Mouse (Mus musculus) embryonic facial prominence, embryonic 11.5 days (tissue): ENCODE results near the gene Fam189a1. TPM values are rescaled to one million over a fixed set of nuclear protein-coding genes. Genes with fewer than 3 reads are reported as not detected.

ENCODE experiments used
- ATAC-seq: fragments of 200-750 bp; cut with Nextera tagmentation; replicated peaks from 2 replicates; pipeline ENCODE4 v1.8.0; 2017; ENCODE audit warnings: low read depth; ENCODE audit not compliant: insufficient number of reproducible peaks, low FRiP score, low TSS enrichment
- DNase-seq: peaks from one replicate; pipeline ENCODE4 v3.0.0-alpha.2; 2015; ENCODE audit warnings: low spot score
- H3K27ac ChIP-seq: fragments of 300-500 bp; sonication (generic); replicated peaks from 2 replicates; pipeline ENCODE4 v1.5.1; 2014; ENCODE audit warnings: mild to moderate bottlenecking, low read depth, low read length, control low read depth
- H3K27me3 ChIP-seq: fragments of 300-500 bp; sonication (generic); 2 replicates; pipeline ENCODE4 v1.6.1; 2014; ENCODE audit warnings: mild to moderate bottlenecking, low read length, moderate library complexity, mixed read lengths; ENCODE audit not compliant: control insufficient read depth, insufficient read depth
- H3K36me3 ChIP-seq: fragments of 300-500 bp; sonication (generic); replicated peaks from 2 replicates; pipeline ENCODE4 v1.6.1; 2014; ENCODE audit warnings: low read depth, mild to moderate bottlenecking, low read length, moderate library complexity, mixed read lengths; ENCODE audit not compliant: control insufficient read depth, insufficient read depth
- H3K4me1 ChIP-seq: fragments of 300-500 bp; sonication (generic); 2 replicates; pipeline ENCODE4 v1.6.1; 2014; ENCODE audit warnings: low read length, mixed read lengths; ENCODE audit not compliant: control insufficient read depth, insufficient read depth
- H3K4me2 ChIP-seq: fragments of 300-500 bp; sonication (generic); 2 replicates; pipeline ENCODE4 v1.6.1; 2014; ENCODE audit warnings: low read depth, mild to moderate bottlenecking, control low read depth, low read length, moderate library complexity
- H3K4me3 ChIP-seq: fragments of 300-500 bp; sonication (generic); 2 replicates; pipeline ENCODE4 v1.5.1; 2014; ENCODE audit warnings: low read depth, low read length, control low read depth
- H3K9ac ChIP-seq: fragments of 300-500 bp; sonication (generic); replicated peaks from 2 replicates; pipeline ENCODE4 v1.6.1; 2014; ENCODE audit warnings: mild to moderate bottlenecking, control low read depth, low read length
- H3K9me3 ChIP-seq: fragments of 300-500 bp; sonication (generic); replicated peaks from 2 replicates; pipeline ENCODE4 v1.6.1; 2016; ENCODE audit warnings: mild to moderate bottlenecking, low read length, inconsistent platforms, mixed read lengths; ENCODE audit not compliant: control insufficient read depth
- WGBS: fragments of 180-500 bp; shearing (Covaris S2); extraction: QIAGEN DNeasy Blood & Tissue Kit; methylation state at CpG from one replicate; pipeline ENCODE4 v1.1.7; 2014; 5-methylcytosine and 5-hydroxymethylcytosine counted together
- polyA plus RNA-seq: library from polyadenylated mRNA; unstranded; fragments of >200 nt; fragmentation: Nextera tagmentation; extraction: Ambion mirVana; gene quantifications from 2 replicates; pipeline ENCODE4 v1.2.1, GENCODE M21; 2014

Gene Fam189a1
- 0.88 and 1.2 TPM in 2 replicates for polyA plus RNA-seq

DNA sequence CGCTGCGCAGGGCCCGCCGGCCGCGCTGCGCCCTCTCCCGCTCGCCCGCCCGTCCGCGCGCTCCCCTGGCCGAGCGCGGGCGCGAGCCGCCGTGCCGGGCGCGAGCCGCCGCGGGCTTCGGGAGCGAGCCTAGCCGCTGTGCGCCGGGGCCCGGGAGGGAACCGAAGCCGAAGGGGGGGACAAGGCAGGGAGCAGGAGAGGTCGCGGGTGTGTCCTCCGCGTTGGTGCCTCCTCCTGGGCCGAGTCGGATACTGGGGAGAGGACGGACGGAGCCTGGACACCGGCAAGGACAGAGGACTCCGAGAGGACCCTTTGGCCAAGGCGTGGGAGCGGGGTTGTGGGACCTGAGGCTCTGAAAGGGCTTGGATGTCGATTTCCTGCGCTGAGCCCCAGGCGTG lies at the start of gene Fam189a1:
Gene Fam189a1 (minus strand): TSS at position 57 of the 398 bp plus-strand sequence.
- no peaks in the 10 kb centered on the region for H3K9me3 ChIP-seq
- peak within 1 kb of the TSS; percentile 62 for H3K9ac ChIP-seq
- under 1% methylated on average over 33 of the region's 50 CpGs for WGBS
- DNase-seq, result peak; percentile 55
- peaks cover 24% of the 10 kb centered on the region for H3K27me3 ChIP-seq
- peak within 1 kb of the TSS; percentile 100 for H3K4me2 ChIP-seq
- peak; percentile 79; the same call in 1 of the 2 replicates for ATAC-seq
- H3K36me3 ChIP-seq, result no peaks in the 10 kb centered on the region
- H3K4me3 ChIP-seq, result peak within 1 kb of the TSS; percentile 64
- no peak within 1 kb of the TSS for H3K27ac ChIP-seq
- no peaks in the 10 kb centered on the region; the same call in 1 of the 2 replicates for H3K4me1 ChIP-seq

DNA sequence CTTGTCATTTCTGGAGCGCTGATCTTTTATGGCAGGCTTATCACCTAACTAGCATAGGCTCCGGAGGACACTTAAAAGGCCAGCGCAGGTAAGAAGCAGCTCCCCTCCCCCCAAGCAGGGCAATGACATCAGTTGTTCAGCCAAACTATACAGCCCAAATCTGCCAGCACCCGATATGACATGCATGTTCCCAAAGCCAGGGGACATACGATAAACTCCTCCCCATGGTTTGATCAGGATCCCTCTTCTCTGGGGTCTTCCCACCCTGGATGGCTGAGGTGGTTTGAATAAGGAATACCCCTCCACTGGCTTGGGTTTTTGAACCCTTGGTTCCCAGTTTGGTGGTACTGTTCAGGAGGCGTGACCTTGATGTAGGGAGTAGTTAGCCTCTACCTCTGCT lies 49.7 kb upstream of the Fam189a1 start:
- Histone ChIP-seq H3K4me3 (no peak overlapping the region), H3K4me2 (no peak overlapping the region), H3K9ac (no peak overlapping the region), H3K27me3 (no peaks in the 10 kb centered on the region), H3K27ac (no peak overlapping the region), H3K9me3 (no peaks in the 10 kb centered on the region), H3K36me3 (no peaks in the 10 kb centered on the region), H3K4me1 (no peaks in the 10 kb centered on the region)
- ATAC-seq, result no peak
- WGBS, result 87% methylated on average over 6 of the region's 6 CpGs
- DNase-seq, result no peak

DNA sequence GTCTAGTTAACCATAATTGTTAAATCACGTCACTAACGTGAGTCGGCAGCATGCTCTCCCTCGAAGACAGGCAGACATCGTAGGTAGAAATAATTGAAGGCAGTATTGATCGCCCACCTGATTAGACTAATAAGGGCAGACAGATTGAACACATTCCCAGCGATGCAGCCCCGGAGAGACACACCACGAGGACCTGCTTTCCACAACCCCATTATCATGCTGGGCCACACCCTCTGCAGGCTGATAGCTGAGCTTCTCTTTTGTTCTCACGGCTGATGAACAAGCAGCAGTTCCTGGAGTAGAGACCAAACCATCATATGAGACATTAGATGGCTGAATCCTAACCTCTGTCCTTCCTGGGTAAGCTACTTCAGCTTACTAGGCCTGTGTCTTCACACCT lies 46.3 kb upstream of the Fam189a1 start:
- Histone ChIP-seq H3K27ac (no peak overlapping the region), H3K9ac (no peak overlapping the region), H3K4me3 (no peak overlapping the region), H3K4me2 (no peak overlapping the region), H3K9me3 (no peaks in the 10 kb centered on the region), H3K27me3 (no peaks in the 10 kb centered on the region), H3K36me3 (no peaks in the 10 kb centered on the region), H3K4me1 (no peaks in the 10 kb centered on the region)
- ATAC-seq (no peak), DNase-seq (no peak)
- WGBS, result 82% methylated on average over 10 of the region's 10 CpGs

DNA sequence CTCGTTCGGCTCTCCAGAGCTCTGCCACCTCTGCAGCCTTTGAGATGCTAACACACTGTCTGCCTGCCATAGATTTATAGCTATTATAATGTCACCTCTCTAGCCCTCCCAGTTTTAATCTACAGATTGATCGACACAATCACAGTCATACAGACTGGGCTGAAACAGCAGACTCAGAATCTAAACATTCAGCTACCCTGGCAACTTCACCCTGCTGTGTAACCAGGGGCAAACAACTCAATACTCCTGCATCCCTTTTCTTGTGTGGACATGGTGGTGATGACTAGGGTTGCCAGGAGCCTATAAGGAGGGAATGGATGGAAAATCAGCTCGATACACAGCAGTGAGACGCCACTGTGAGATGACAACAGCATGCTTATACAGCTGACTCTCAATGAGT lies 24.3 kb upstream of the Fam189a1 start:
- no peaks in the 10 kb centered on the region for H3K27me3 ChIP-seq
- no peaks in the 10 kb centered on the region for H3K9me3 ChIP-seq
- H3K36me3 ChIP-seq, result no peaks in the 10 kb centered on the region
- no peak overlapping the region for H3K9ac ChIP-seq
- DNase-seq (no peak), ATAC-seq (no peak)
- WGBS, result 70% methylated on average over 5 of the region's 5 CpGs
- H3K4me1 ChIP-seq, result no peaks in the 10 kb centered on the region
- no peak overlapping the region for H3K4me3 ChIP-seq
- no peak overlapping the region for H3K27ac ChIP-seq
- H3K4me2 ChIP-seq, result no peak overlapping the region

DNA sequence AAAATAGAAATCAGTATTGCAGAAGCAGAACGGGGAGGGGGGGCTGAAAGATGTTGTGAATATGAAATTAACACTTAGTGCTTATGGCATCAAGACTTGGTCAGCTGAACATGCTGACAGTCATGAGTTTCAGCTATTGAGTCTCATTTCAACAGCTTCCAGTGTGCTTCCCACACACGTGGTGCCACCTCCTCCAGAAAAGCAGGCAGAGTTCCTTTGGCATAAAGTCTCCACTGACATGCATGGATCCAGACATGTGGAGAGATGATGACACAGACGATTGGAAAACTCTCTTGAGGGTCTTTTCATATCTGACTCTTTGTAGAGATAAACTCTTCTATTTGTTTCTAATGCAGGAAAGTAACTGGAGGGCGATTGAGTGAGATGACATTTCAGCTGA lies 14.4 kb upstream of the Fam189a1 start:
- Histone ChIP-seq H3K4me3 (no peak overlapping the region), H3K9ac (no peak overlapping the region), H3K27ac (no peak overlapping the region), H3K36me3 (no peaks in the 10 kb centered on the region), H3K27me3 (no peaks in the 10 kb centered on the region), H3K4me2 (no peak overlapping the region), H3K9me3 (no peaks in the 10 kb centered on the region), H3K4me1 (no peaks in the 10 kb centered on the region)
- DNase-seq (no peak), ATAC-seq (no peak)
- WGBS, result 83% methylated on average over 4 of the region's 4 CpGs

DNA sequence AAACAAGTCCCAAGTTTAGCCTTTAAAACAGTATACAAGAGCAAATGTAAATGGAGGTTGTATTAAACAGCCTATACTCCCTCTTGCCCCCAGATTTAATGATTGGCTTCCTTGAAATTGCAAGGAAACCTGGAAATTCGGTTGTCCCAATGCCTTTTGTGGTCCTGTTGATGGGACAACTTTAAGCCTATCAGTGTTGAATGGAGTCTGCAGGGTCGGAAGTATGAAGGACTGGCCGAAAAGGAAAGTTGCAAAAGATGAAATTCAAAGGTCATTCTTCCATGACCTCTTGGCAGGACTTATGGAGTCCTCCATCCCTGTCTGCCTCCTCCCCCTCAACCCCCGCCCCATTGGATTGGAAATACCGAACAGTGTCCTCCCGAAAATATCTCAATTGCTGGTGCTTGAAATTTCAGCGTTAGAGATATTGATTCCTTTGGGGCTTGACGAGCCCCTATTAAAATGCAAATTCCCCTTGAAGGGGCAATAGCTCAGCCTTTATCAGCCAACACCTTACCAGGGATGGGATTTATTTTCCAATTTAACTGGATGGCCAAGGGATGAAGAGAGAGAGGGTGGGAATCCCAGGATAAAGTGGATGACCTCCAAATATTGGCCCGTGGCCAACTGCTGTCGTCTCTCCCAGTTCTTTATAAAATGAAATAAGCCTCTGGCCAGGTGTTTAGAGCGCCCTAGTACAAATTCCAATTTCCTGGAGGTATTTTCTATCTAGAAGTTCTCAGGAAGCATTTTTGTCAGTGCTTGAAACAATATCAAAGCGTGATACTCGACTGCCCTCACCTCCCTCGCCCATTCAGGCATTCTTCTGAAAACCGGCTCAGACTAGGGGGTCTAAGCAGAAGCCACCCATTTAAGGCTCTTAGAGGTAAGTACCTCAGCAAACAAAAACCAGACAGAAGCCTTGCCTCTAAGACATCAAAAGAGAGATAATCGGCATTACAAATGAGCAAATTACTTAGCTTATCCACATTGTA lies 958 bp upstream of the Fam189a1 start:
- Histone ChIP-seq H3K36me3 (no peaks in the 10 kb centered on the region), H3K9ac (no peak overlapping the region), H3K27ac (no peak overlapping the region), H3K4me1 (no peaks in the 10 kb centered on the region; the same call in 1 of the 2 replicates), H3K9me3 (no peaks in the 10 kb centered on the region), H3K4me3 (peak overlapping the region; percentile 64), H3K4me2 (peak overlapping the region; percentile 100; the same call in 1 of the 2 replicates), H3K27me3 (peaks cover 24% of the 10 kb centered on the region)
- ATAC-seq (no peak), DNase-seq (no peak)
- 11% methylated on average over 16 of the region's 16 CpGs for WGBS

DNA sequence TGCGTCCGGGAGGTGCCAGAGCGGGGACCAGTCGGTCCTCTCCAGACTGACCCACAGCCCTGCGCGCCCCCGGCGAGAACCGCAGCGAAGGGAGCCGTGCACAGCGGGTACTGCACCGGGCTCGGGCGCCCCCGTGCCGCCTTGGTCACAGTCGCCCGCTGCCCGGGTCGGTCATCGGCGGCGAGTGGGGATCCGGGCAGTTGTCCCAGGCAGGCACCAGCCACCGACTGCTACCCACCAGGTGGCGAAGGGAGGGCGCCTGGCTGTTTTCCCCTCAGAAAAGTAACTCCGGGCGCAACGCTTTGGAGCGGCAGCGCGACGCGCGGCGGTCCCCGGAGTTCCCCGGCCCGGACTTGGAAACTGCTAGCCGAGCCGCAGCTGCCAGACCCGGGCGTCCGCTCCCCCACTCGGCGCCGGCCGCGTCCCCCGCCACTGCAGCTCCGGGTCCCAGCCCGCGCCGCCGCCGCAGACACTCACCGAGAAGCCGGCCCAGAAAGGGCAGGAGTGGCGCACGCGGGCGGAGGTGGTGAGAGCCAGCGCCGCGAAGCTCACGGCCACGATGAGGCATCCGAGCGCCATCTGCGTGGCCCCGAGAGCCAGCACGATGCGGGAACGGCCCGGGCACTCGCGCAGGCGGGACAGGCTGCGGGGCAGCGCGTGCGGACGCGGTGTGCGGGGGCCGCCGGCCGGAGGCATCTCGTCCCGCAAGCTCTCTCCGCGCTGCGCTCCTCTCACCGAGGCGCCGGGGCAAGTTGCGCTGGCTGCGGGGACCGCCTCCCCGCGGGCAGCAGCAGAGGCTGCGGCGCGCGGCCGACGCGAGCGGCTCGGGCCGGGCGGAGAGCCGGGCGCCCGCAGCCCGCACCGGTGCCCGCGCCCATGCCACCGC lies 499 bp downstream of the Fam189a1 start:
- Histone ChIP-seq H3K4me3 (peak overlapping the region; percentile 64), H3K36me3 (no peaks in the 10 kb centered on the region), H3K27me3 (peaks cover 24% of the 10 kb centered on the region), H3K4me1 (no peaks in the 10 kb centered on the region; the same call in 1 of the 2 replicates), H3K9ac (peak overlapping the region; percentile 62), H3K9me3 (no peaks in the 10 kb centered on the region), H3K4me2 (peak overlapping the region; percentile 100), H3K27ac (no peak overlapping the region)
- under 1% methylated on average over 96 of the region's 122 CpGs for WGBS
- peak; percentile 64 for DNase-seq
- ATAC-seq, result peak; percentile 75
